Mouse (Mus musculus) kidney, embryonic 16.5 days (tissue): ENCODE measurements at regions not wholly inside any gene's neighbourhood (a gene's known extent, or its start where the extent isn't known, plus 50 kb on each side); places are given as distances from the start of the nearest gene placed in this dataset.

ENCODE experiments used
- ATAC-seq: fragments of 200-750 bp; cut with Nextera tagmentation; 2 replicates; pipeline ENCODE4 v1.8.0; 2017; ENCODE audit warnings: moderate TSS enrichment; ENCODE audit not compliant: low FRiP score, low TSS enrichment
- H3K27ac ChIP-seq: fragments of 300-500 bp; sonication (generic); 2 replicates; pipeline ENCODE4 v1.5.1; 2014; ENCODE audit warnings: low read length
- H3K27me3 ChIP-seq: fragments of 300-500 bp; sonication (generic); 2 replicates; pipeline ENCODE4 v1.6.1; 2014; ENCODE audit warnings: low read length, control low read depth, mixed read lengths; ENCODE audit not compliant: insufficient read depth
- H3K36me3 ChIP-seq: fragments of 300-500 bp; sonication (generic); 2 replicates; pipeline ENCODE4 v1.6.1; 2014; ENCODE audit warnings: low read length, control low read depth, mixed read lengths; ENCODE audit not compliant: insufficient read depth
- H3K4me1 ChIP-seq: fragments of 300-500 bp; sonication (generic); 2 replicates; pipeline ENCODE4 v1.6.1; 2014; ENCODE audit warnings: low read length, control low read depth, mixed read lengths; ENCODE audit not compliant: insufficient read depth
- H3K4me2 ChIP-seq: fragments of 300-500 bp; sonication (generic); replicated peaks from 2 replicates; pipeline ENCODE4 v1.6.1; 2014; ENCODE audit warnings: low read depth, low read length
- H3K4me3 ChIP-seq: fragments of 300-500 bp; sonication (generic); 2 replicates; pipeline ENCODE4 v1.5.1; 2014; ENCODE audit warnings: mild to moderate bottlenecking, low read length
- H3K9ac ChIP-seq: fragments of 300-500 bp; sonication (generic); replicated peaks from 2 replicates; pipeline ENCODE4 v1.6.1; 2014; ENCODE audit warnings: low read length
- H3K9me3 ChIP-seq: fragments of 300-500 bp; sonication (generic); 2 replicates; pipeline ENCODE4 v1.6.1; 2016; ENCODE audit warnings: low read length, control low read depth
- WGBS: fragments of 180-500 bp; shearing (Covaris S2); extraction: QIAGEN DNeasy Blood & Tissue Kit; methylation state at CpG from one replicate; pipeline ENCODE4 v1.1.7; 2014; 5-methylcytosine and 5-hydroxymethylcytosine counted together

- no peak overlapping the region for H3K27ac ChIP-seq
- no peak overlapping the region for H3K4me3 ChIP-seq
- no peaks in the 10 kb centered on the region for H3K27me3 ChIP-seq
- 59% methylated on average over 3 of the region's 3 CpGs for WGBS
- H3K36me3 ChIP-seq, result no peaks in the 10 kb centered on the region
- no peaks in the 10 kb centered on the region for H3K4me1 ChIP-seq
- no peak for ATAC-seq
- H3K9me3 ChIP-seq, result no peaks in the 10 kb centered on the region
- H3K4me2 ChIP-seq, result no peak overlapping the region
- H3K9ac ChIP-seq, result no peak overlapping the region
Observed at GRCm38 (mm10) chrX:57655483-57655882, 151.9 kb upstream of the Gpr101 start.
